Mouse (Mus musculus): ENCODE data around the gene Pakap. TPM values are rescaled to one million over a fixed set of nuclear protein-coding genes. Genes with fewer than 3 reads are reported as not detected.

Gene Pakap
- polyA plus RNA-seq, 1 experiment from 2014 or later: 34.5 TPM

DNA sequence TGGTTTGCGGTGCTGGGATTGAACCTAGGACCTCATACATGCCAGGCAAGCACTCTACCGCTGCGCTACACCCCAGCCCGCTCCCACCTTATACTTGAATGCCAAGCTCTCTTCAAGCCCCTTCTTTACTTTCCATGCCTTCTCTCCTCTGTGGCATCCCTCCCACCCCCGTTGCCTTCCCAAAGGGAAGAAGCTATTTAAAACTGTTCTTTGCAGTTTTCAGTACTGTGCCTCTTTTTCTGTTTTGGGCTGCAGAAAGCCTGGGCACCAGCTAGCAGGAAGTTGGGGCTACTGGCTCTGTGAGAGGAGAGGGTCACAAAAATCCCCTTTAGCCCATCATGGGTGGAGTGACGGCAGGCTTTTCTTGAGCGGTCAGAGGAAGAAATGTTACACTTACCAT, 65.1 kb downstream of the Pakap start:
- no peak overlapping the region for H3K27ac ChIP-seq
- H3K9me3 ChIP-seq: no peaks in the 10 kb centered on the region
- WGBS: 91% methylated on average over 7 of the region's 7 CpGs
- H3K36me3 ChIP-seq: no peaks in the 10 kb centered on the region
- H3K4me1 ChIP-seq: peaks cover 17% of the 10 kb centered on the region
- no peaks in the 10 kb centered on the region for H3K27me3 ChIP-seq
- H3K4me2 ChIP-seq (replicated peaks): no peak overlapping the region
- H3K9ac ChIP-seq: no peak overlapping the region
- H3K4me3 ChIP-seq: no peak overlapping the region
- ATAC-seq (ENCODE audit: low FRiP score, low read depth): no peak

GRCm38 (mm10) chr4:57634956-57635355, 67.0 kb downstream of the Pakap start:
- no peak for ATAC-seq (ENCODE audit: low FRiP score, low read depth)
- no peaks in the 10 kb centered on the region for H3K9me3 ChIP-seq
- H3K9ac ChIP-seq: no peak overlapping the region
- H3K4me2 ChIP-seq (replicated peaks): no peak overlapping the region
- H3K27me3 ChIP-seq: no peaks in the 10 kb centered on the region
- no peak overlapping the region for H3K27ac ChIP-seq
- H3K4me1 ChIP-seq: peaks cover 27% of the 10 kb centered on the region
- H3K4me3 ChIP-seq: no peak overlapping the region
- no peaks in the 10 kb centered on the region; the same call in 1 of the 2 replicates for H3K36me3 ChIP-seq
- 56% methylated on average over 1 of the region's 1 CpGs for WGBS

DNA sequence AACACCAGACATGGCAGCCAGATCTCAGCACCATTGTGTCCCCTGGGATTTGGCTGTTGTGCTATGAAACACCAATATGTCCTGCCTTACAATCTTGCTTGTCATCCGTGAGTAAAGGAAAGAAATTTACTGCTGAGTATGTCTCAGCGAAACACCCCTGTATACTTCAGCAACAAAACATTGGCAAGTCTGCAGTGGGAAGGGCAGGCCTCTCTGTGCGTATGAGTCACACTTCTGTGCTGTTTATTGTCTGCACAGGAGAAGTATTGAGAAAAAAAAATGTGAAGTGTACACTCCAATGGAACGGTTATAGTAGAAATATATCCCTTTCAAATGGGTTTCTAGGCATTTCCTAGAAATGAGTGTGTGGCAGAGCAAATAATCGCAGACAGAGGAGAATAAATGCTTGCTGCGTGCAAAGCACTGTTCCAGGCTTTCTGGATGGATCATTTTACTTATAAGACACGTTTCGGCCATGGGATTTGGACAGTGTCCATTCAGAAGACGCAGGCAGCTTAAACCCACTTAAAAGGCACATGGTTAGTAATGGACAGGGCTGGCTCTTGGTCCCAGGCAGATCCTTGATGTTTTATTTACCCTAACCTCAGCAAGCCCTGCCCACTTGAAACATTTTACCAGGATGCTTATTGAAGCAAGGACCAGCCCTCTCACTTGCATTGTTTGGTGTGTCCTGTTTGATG, 69.0 kb downstream of the Pakap start:
- peaks cover 27% of the 10 kb centered on the region for H3K4me1 ChIP-seq
- H3K9ac ChIP-seq: no peak overlapping the region
- no peak overlapping the region for H3K27ac ChIP-seq
- WGBS: 68% methylated on average over 9 of the region's 9 CpGs
- no peaks in the 10 kb centered on the region for H3K9me3 ChIP-seq
- no peaks in the 10 kb centered on the region; the same call in 1 of the 2 replicates for H3K36me3 ChIP-seq
- peak overlapping the region; percentile 65 for H3K4me2 ChIP-seq (replicated peaks)
- H3K4me3 ChIP-seq: no peak overlapping the region
- no peaks in the 10 kb centered on the region for H3K27me3 ChIP-seq
- no peak for ATAC-seq (ENCODE audit: low FRiP score, low read depth)

DNA sequence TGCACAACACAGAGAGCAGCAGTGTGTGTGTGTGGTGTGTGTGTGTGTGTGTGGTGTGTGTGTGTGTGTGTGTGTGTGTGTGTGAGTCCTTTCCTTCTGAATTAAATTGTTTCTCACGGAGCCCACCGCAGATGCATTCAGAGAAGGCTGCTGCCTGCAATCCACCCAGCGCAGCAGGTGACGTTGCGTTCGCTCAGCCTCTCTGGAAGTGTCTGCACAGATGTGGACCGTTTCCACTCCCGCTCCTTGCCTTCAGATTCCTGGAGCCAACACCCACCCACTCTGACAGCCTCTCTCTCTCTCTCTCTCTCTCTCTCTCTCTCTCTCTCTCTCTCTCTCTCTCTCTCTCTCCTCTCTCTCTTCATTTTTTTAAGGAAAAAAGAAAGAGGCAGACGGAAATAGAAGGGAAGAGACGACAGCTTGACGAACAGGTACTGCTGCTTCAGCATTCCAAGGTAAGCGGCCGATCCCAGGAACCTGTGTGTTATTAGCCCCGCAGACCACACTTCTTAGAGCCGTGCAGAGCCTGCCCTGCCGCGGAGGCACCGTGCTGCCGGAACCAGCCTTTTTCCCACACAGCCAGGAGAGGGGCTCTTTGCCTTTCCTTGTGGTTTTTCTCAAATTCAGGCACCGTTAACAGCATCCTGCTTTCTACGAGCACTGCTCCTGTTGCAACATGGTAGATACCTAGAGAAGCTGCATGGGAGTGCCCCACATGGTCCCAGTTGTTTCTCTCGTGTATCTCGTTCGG, 69.8 kb downstream of the Pakap start:
- H3K4me3 ChIP-seq: peak overlapping the region; percentile 31
- H3K4me1 ChIP-seq: peaks cover 27% of the 10 kb centered on the region
- WGBS: 10% methylated on average over 24 of the region's 24 CpGs
- H3K27me3 ChIP-seq: no peaks in the 10 kb centered on the region
- no peak for ATAC-seq (ENCODE audit: low FRiP score, low read depth)
- no peaks in the 10 kb centered on the region for H3K9me3 ChIP-seq
- H3K36me3 ChIP-seq: no peaks in the 10 kb centered on the region; the same call in 1 of the 2 replicates
- no peak overlapping the region for H3K27ac ChIP-seq
- H3K4me2 ChIP-seq (replicated peaks): peak overlapping the region; percentile 65
- peak overlapping the region; percentile 51; the same call in 1 of the 2 replicates for H3K9ac ChIP-seq

GRCm38 (mm10) chr4:57638941-57639340, 71.0 kb downstream of the Pakap start:
- no peak for ATAC-seq (ENCODE audit: low FRiP score, low read depth)
- Histone ChIP-seq H3K27ac (no peak overlapping the region), H3K36me3 (peaks cover 2% of the 10 kb centered on the region; the same call in 1 of the 2 replicates), H3K27me3 (no peaks in the 10 kb centered on the region), H3K4me3 (no peak overlapping the region), H3K9me3 (no peaks in the 10 kb centered on the region), H3K9ac (no peak overlapping the region), H3K4me2 (replicated peaks) (no peak overlapping the region), H3K4me1 (peaks cover 27% of the 10 kb centered on the region)
- 84% methylated on average over 9 of the region's 9 CpGs for WGBS

- no peak overlapping the region for H3K27ac ChIP-seq
- H3K36me3 ChIP-seq: peaks cover 10% of the 10 kb centered on the region
- no peak overlapping the region for H3K9ac ChIP-seq
- H3K9me3 ChIP-seq: no peaks in the 10 kb centered on the region
- WGBS: 44% methylated on average over 7 of the region's 7 CpGs
- no peak overlapping the region for H3K4me3 ChIP-seq
- peaks cover 27% of the 10 kb centered on the region for H3K4me1 ChIP-seq
- no peaks in the 10 kb centered on the region for H3K27me3 ChIP-seq
- no peak for ATAC-seq (ENCODE audit: low FRiP score, low read depth)
- no peak overlapping the region for H3K4me2 ChIP-seq (replicated peaks)
Measured at GRCm38 (mm10) chr4:57640222-57640621, 72.2 kb downstream of the Pakap start.

GRCm38 (mm10) chr4:57640971-57641370, 73.0 kb downstream of the Pakap start:
- ATAC-seq (ENCODE audit: low FRiP score, low read depth): no peak

DNA sequence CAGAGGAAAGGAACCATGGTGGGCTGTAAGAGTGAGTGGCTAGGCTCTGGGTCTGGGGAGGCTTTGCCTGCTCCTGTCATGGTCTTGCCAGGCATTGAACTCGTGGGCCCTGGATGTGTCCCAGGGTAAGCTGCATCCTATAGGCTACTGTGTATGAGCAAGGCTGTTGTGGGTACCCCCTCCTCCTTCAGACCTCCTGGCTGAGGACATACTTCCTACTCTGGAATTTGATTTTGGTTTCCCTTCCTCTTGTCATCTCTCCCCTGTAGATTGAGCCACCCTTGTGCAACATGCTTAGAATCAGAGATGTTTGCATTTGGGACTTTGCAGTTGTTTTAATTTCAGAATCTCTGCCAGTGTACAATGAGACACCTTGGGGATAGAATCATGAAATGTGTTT, 83.0 kb downstream of the Pakap start:
- Histone ChIP-seq H3K4me3 (no peak overlapping the region), H3K9ac (no peak overlapping the region), H3K4me2 (replicated peaks) (no peak overlapping the region), H3K36me3 (peaks cover 45% of the 10 kb centered on the region), H3K9me3 (no peaks in the 10 kb centered on the region), H3K4me1 (no peaks in the 10 kb centered on the region), H3K27ac (no peak overlapping the region), H3K27me3 (no peaks in the 10 kb centered on the region)
- WGBS: 74% methylated on average over 1 of the region's 1 CpGs
- no peak for ATAC-seq (ENCODE audit: low FRiP score, low read depth)

More at GRCm38 (mm10) chr4:57640971-57641370, 73.0 kb downstream of the Pakap start:
- Histone ChIP-seq H3K36me3 (peaks cover 13% of the 10 kb centered on the region), H3K4me2 (replicated peaks) (no peak overlapping the region), H3K27ac (no peak overlapping the region), H3K4me3 (no peak overlapping the region), H3K9me3 (no peaks in the 10 kb centered on the region), H3K4me1 (peaks cover 27% of the 10 kb centered on the region), H3K9ac (no peak overlapping the region), H3K27me3 (no peaks in the 10 kb centered on the region)
- 90% methylated on average over 3 of the region's 3 CpGs for WGBS

- H3K36me3 ChIP-seq: peaks cover 48% of the 10 kb centered on the region
Measured at GRCm38 (mm10) chr4:57651547-57651946, 83.6 kb downstream of the Pakap start.

GRCm38 (mm10) chr4:57652185-57652904, 84.4 kb downstream of the Pakap start:
- Histone ChIP-seq H3K9me3 (no peaks in the 10 kb centered on the region), H3K27me3 (no peaks in the 10 kb centered on the region), H3K27ac (no peak overlapping the region), H3K4me2 (replicated peaks) (no peak overlapping the region), H3K4me1 (no peaks in the 10 kb centered on the region), H3K4me3 (no peak overlapping the region), H3K36me3 (peaks cover 54% of the 10 kb centered on the region), H3K9ac (no peak overlapping the region)
- ATAC-seq (ENCODE audit: low FRiP score, low read depth): no peak
- WGBS: 75% methylated on average over 5 of the region's 5 CpGs

More at GRCm38 (mm10) chr4:57651547-57651946, 83.6 kb downstream of the Pakap start:
- ATAC-seq (ENCODE audit: low FRiP score, low read depth): no peak
- Histone ChIP-seq H3K4me3 (no peak overlapping the region), H3K27ac (no peak overlapping the region), H3K4me1 (no peaks in the 10 kb centered on the region), H3K4me2 (replicated peaks) (no peak overlapping the region), H3K9me3 (no peaks in the 10 kb centered on the region), H3K9ac (no peak overlapping the region), H3K27me3 (no peaks in the 10 kb centered on the region)
- WGBS: 86% methylated on average over 8 of the region's 8 CpGs

DNA sequence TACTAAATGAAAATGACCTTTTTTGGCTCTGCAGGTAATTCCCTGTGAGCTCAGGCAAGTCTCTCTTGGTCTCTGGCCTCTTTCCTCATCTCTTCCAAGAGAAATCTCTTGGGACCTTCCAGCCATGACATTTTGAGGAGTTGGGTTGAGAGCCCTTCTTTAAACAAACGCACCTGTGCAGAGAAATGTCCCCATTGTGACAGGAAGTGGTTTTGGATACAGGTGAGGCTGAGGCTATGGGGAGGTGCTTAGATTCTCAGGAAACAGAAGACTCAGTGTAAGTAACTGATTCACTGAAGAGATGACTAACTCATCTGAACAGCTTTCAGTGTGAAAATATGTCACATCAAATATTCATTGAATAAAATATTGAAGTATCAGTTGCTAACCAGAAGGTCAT, 88.0 kb downstream of the Pakap start:
- 81% methylated on average over 1 of the region's 1 CpGs for WGBS
- ATAC-seq (ENCODE audit: low FRiP score, low read depth): no peak
- no peak overlapping the region for H3K4me2 ChIP-seq (replicated peaks)
- H3K4me1 ChIP-seq: no peaks in the 10 kb centered on the region
- H3K9me3 ChIP-seq: no peaks in the 10 kb centered on the region
- H3K27me3 ChIP-seq: no peaks in the 10 kb centered on the region
- H3K36me3 ChIP-seq: peaks cover 42% of the 10 kb centered on the region
- no peak overlapping the region for H3K9ac ChIP-seq
- H3K27ac ChIP-seq: no peak overlapping the region
- H3K4me3 ChIP-seq: no peak overlapping the region

- Histone ChIP-seq H3K4me3 (no peak overlapping the region), H3K4me2 (replicated peaks) (no peak overlapping the region), H3K27me3 (no peaks in the 10 kb centered on the region), H3K4me1 (no peaks in the 10 kb centered on the region), H3K9me3 (no peaks in the 10 kb centered on the region), H3K27ac (no peak overlapping the region), H3K9ac (no peak overlapping the region), H3K36me3 (peaks cover 41% of the 10 kb centered on the region)
- ATAC-seq (ENCODE audit: low FRiP score, low read depth): no peak
- WGBS: 92% methylated on average over 12 of the region's 12 CpGs
Measured at GRCm38 (mm10) chr4:57656388-57656787, 88.4 kb downstream of the Pakap start.
